Mouse (Mus musculus): ENCODE measurements at regions not wholly inside any gene's neighbourhood (a gene's known extent, or its start where the extent isn't known, plus 50 kb on each side); places are given as distances from the start of the nearest gene placed in this dataset.

- H3K27ac ChIP-seq: no peak overlapping the region
- no peak overlapping the region for H3K9ac ChIP-seq
- no peaks in the 10 kb centered on the region for H3K36me3 ChIP-seq (replicated peaks)
- no peaks in the 10 kb centered on the region for H3K9me3 ChIP-seq
- ATAC-seq (ENCODE audit: low FRiP score): no peak
- no peak overlapping the region for H3K4me2 ChIP-seq
- H3K4me1 ChIP-seq: no peaks in the 10 kb centered on the region
- no peaks in the 10 kb centered on the region for H3K27me3 ChIP-seq
- no peak overlapping the region for H3K4me3 ChIP-seq (replicated peaks)
Observed at GRCm38 (mm10) chr14:105841888-105842287, 54.7 kb downstream of the Spry2 start.

GRCm38 (mm10) chr14:105837533-105837932, 59.1 kb downstream of the Spry2 start:
- H3K4me3 ChIP-seq (replicated peaks): no peak overlapping the region
- 80% methylated on average over 3 of the region's 3 CpGs for WGBS
- no peak overlapping the region for H3K9ac ChIP-seq
- no peaks in the 10 kb centered on the region for H3K9me3 ChIP-seq
- no peak overlapping the region for H3K4me2 ChIP-seq
- no peak overlapping the region for H3K27ac ChIP-seq
- H3K27me3 ChIP-seq: no peaks in the 10 kb centered on the region
- no peaks in the 10 kb centered on the region for H3K36me3 ChIP-seq (replicated peaks)
- ATAC-seq (ENCODE audit: low FRiP score): no peak
- no peaks in the 10 kb centered on the region for H3K4me1 ChIP-seq

- 94% methylated on average over 12 of the region's 12 CpGs for WGBS
- ATAC-seq (ENCODE audit: low FRiP score): no peak
- no peaks in the 10 kb centered on the region for H3K9me3 ChIP-seq
- H3K4me3 ChIP-seq (replicated peaks): no peak overlapping the region
- no peak overlapping the region for H3K27ac ChIP-seq
- no peak overlapping the region for H3K9ac ChIP-seq
- no peaks in the 10 kb centered on the region for H3K4me1 ChIP-seq
- H3K36me3 ChIP-seq (replicated peaks): no peaks in the 10 kb centered on the region
- H3K27me3 ChIP-seq: no peaks in the 10 kb centered on the region
- no peak overlapping the region for H3K4me2 ChIP-seq
Observed at GRCm38 (mm10) chr14:105830701-105831100, 65.9 kb downstream of the Spry2 start.

- no peak overlapping the region for H3K9ac ChIP-seq
- no peaks in the 10 kb centered on the region for H3K4me1 ChIP-seq
- ATAC-seq (ENCODE audit: low FRiP score): no peak
- no peak overlapping the region for H3K4me2 ChIP-seq
- 83% methylated on average over 4 of the region's 4 CpGs for WGBS
- H3K36me3 ChIP-seq (replicated peaks): no peaks in the 10 kb centered on the region
- no peaks in the 10 kb centered on the region for H3K9me3 ChIP-seq
- no peaks in the 10 kb centered on the region for H3K27me3 ChIP-seq
- H3K27ac ChIP-seq: no peak overlapping the region
- no peak overlapping the region for H3K4me3 ChIP-seq (replicated peaks)
Observed at GRCm38 (mm10) chr14:105830301-105830700, 66.3 kb downstream of the Spry2 start.

GRCm38 (mm10) chr14:105823129-105823528, 73.5 kb downstream of the Spry2 start:
- H3K4me3 ChIP-seq (replicated peaks): no peak overlapping the region
- ATAC-seq (ENCODE audit: low FRiP score): no peak
- H3K36me3 ChIP-seq (replicated peaks): no peaks in the 10 kb centered on the region
- WGBS: 89% methylated on average over 8 of the region's 8 CpGs
- no peaks in the 10 kb centered on the region for H3K27me3 ChIP-seq
- no peak overlapping the region for H3K4me2 ChIP-seq
- no peak overlapping the region for H3K9ac ChIP-seq
- no peak overlapping the region for H3K27ac ChIP-seq
- H3K4me1 ChIP-seq: no peaks in the 10 kb centered on the region
- no peaks in the 10 kb centered on the region for H3K9me3 ChIP-seq

GRCm38 (mm10) chr14:105822653-105823052, 74.0 kb downstream of the Spry2 start:
- ATAC-seq (ENCODE audit: low FRiP score): no peak
- WGBS: 93% methylated on average over 9 of the region's 9 CpGs
- H3K27ac ChIP-seq: no peak overlapping the region
- H3K27me3 ChIP-seq: no peaks in the 10 kb centered on the region
- H3K36me3 ChIP-seq (replicated peaks): no peaks in the 10 kb centered on the region
- H3K4me3 ChIP-seq (replicated peaks): no peak overlapping the region
- no peaks in the 10 kb centered on the region for H3K9me3 ChIP-seq
- no peak overlapping the region for H3K9ac ChIP-seq
- H3K4me1 ChIP-seq: no peaks in the 10 kb centered on the region
- H3K4me2 ChIP-seq: no peak overlapping the region

GRCm38 (mm10) chr14:105819534-105819933, 77.1 kb downstream of the Spry2 start:
- WGBS: 94% methylated on average over 2 of the region's 2 CpGs
- H3K9me3 ChIP-seq: no peaks in the 10 kb centered on the region
- H3K9ac ChIP-seq: no peak overlapping the region
- H3K27ac ChIP-seq: no peak overlapping the region
- H3K36me3 ChIP-seq (replicated peaks): no peaks in the 10 kb centered on the region
- ATAC-seq (ENCODE audit: low FRiP score): no peak
- H3K27me3 ChIP-seq: no peaks in the 10 kb centered on the region
- no peak overlapping the region for H3K4me3 ChIP-seq (replicated peaks)
- peaks cover 10% of the 10 kb centered on the region for H3K4me1 ChIP-seq
- H3K4me2 ChIP-seq: no peak overlapping the region

- WGBS: 97% methylated on average over 3 of the region's 3 CpGs
- no peak overlapping the region for H3K9ac ChIP-seq
- H3K27me3 ChIP-seq: no peaks in the 10 kb centered on the region
- peaks cover 10% of the 10 kb centered on the region for H3K4me1 ChIP-seq
- no peak overlapping the region for H3K27ac ChIP-seq
- ATAC-seq (ENCODE audit: low FRiP score): no peak
- H3K4me3 ChIP-seq (replicated peaks): no peak overlapping the region
- H3K36me3 ChIP-seq (replicated peaks): no peaks in the 10 kb centered on the region
- H3K9me3 ChIP-seq: no peaks in the 10 kb centered on the region
- no peak overlapping the region for H3K4me2 ChIP-seq
Observed at GRCm38 (mm10) chr14:105818841-105819240, 77.8 kb downstream of the Spry2 start.

GRCm38 (mm10) chr14:105817481-105817880, 79.1 kb downstream of the Spry2 start:
- Histone ChIP-seq H3K9ac (no peak overlapping the region), H3K27ac (no peak overlapping the region), H3K27me3 (no peaks in the 10 kb centered on the region), H3K4me3 (replicated peaks) (no peak overlapping the region), H3K36me3 (replicated peaks) (no peaks in the 10 kb centered on the region), H3K4me2 (no peak overlapping the region), H3K9me3 (no peaks in the 10 kb centered on the region), H3K4me1 (peaks cover 10% of the 10 kb centered on the region)
- ATAC-seq (ENCODE audit: low FRiP score): 0 out of 2 replicates have a peak, but pooled peaks have one; percentile 36
- WGBS: 84% methylated on average over 6 of the region's 6 CpGs

GRCm38 (mm10) chr14:105815827-105816226, 80.8 kb downstream of the Spry2 start:
- no peak overlapping the region for H3K9ac ChIP-seq
- WGBS: 12% methylated on average over 6 of the region's 6 CpGs
- H3K36me3 ChIP-seq (replicated peaks): no peaks in the 10 kb centered on the region
- no peaks in the 10 kb centered on the region for H3K27me3 ChIP-seq
- no peak overlapping the region for H3K27ac ChIP-seq
- H3K4me2 ChIP-seq: peak overlapping the region; percentile 49
- no peaks in the 10 kb centered on the region for H3K9me3 ChIP-seq
- ATAC-seq (ENCODE audit: low FRiP score): peak; percentile 50; the same call in 1 of the 2 replicates
- H3K4me1 ChIP-seq: peaks cover 10% of the 10 kb centered on the region
- peak overlapping the region; percentile 4; the same call in 1 of the 2 replicates for H3K4me3 ChIP-seq (replicated peaks)

- Histone ChIP-seq H3K36me3 (replicated peaks) (no peaks in the 10 kb centered on the region), H3K27me3 (no peaks in the 10 kb centered on the region), H3K9me3 (no peaks in the 10 kb centered on the region), H3K9ac (no peak overlapping the region), H3K4me2 (peak overlapping the region; percentile 49), H3K4me1 (peaks cover 10% of the 10 kb centered on the region), H3K27ac (no peak overlapping the region), H3K4me3 (replicated peaks) (peak overlapping the region; percentile 4; the same call in 1 of the 2 replicates)
- 3% methylated on average over 12 of the region's 12 CpGs for WGBS
- peak; percentile 67; the same call in 1 of the 2 replicates for ATAC-seq (ENCODE audit: low FRiP score)
Observed at GRCm38 (mm10) chr14:105815281-105815680, 81.3 kb downstream of the Spry2 start.

- no peak overlapping the region for H3K27ac ChIP-seq
Observed at GRCm38 (mm10) chr14:105813661-105814060, 83.0 kb downstream of the Spry2 start.

GRCm38 (mm10) chr14:105813097-105813496, 83.5 kb downstream of the Spry2 start:
- no peaks in the 10 kb centered on the region for H3K36me3 ChIP-seq (replicated peaks)
- H3K27me3 ChIP-seq: no peaks in the 10 kb centered on the region
- no peaks in the 10 kb centered on the region for H3K9me3 ChIP-seq
- H3K9ac ChIP-seq: no peak overlapping the region
- no peak for ATAC-seq (ENCODE audit: low FRiP score)
- 87% methylated on average over 6 of the region's 6 CpGs for WGBS
- H3K4me1 ChIP-seq: peaks cover 10% of the 10 kb centered on the region
- H3K4me3 ChIP-seq (replicated peaks): no peak overlapping the region
- H3K27ac ChIP-seq: no peak overlapping the region
- no peak overlapping the region for H3K4me2 ChIP-seq

More at GRCm38 (mm10) chr14:105813661-105814060, 83.0 kb downstream of the Spry2 start:
- H3K4me1 ChIP-seq: peaks cover 10% of the 10 kb centered on the region
- no peak overlapping the region for H3K4me3 ChIP-seq (replicated peaks)
- ATAC-seq (ENCODE audit: low FRiP score): no peak
- H3K36me3 ChIP-seq (replicated peaks): no peaks in the 10 kb centered on the region
- no peak overlapping the region for H3K9ac ChIP-seq
- H3K9me3 ChIP-seq: no peaks in the 10 kb centered on the region
- H3K4me2 ChIP-seq: no peak overlapping the region
- H3K27me3 ChIP-seq: no peaks in the 10 kb centered on the region
